Mouse (Mus musculus) spleen, postnatal 14 days (tissue): Measurements from ENCODE around the gene Snapc1.

Experiments used
- DNase-seq, 2 experiments: peaks; one replicate each; pipeline ENCODE4 v3.0.0; 2021 to 2022; ENCODE audit warnings: low spot score in 2 of 2

The Snapc1 gene

DNA sequence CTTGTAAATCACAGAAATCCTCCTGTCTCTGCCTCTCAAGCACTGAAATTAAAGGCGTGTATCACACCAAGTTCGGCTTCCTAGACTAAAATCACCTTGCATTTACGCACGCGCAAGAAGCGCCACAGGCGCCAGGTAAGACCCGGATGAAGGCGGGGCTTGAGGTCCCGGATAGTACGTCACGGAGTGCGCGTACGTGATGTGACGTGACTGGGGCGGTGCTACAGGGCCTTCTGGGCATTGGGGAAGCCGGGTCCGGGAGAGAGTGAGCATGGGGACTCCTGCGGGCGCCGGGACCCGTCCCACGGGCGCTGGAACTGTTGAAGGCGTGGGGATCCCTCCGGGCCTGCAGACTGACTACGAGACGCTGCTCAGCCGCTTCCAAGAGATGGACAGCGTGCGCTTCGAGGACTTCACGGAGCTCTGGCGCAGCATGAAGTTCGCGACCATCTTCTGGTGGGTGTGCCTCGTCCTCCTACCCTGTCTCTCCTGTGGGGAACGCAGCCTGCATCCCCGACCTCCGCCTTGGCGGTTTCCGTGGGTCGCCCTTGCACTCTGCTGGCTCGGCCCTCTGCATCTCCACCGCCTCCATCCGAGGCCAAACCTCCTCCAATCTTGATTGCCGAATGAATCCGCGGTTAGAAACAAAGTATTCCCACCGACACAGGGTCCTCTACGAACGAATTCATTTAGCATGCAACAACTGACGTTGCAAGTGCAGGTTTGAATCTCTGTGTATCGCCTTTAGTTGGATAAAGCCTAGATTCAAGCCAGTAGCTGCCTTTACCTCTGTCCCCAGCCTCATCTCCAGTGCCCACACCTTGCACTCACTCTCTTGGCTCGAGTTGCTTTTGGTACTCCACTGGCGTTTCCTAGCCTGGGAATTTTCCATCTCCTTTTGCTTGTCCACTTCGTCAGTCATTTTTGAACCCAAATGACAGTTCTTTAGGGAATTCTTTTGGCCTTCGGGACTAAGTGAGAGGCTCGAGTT lies at the start of gene Snapc1:
TSS of gene Snapc1 (plus strand) at position 191 of the 991 bp plus-strand sequence.
- peak; percentile 88 to 95 for DNase-seq

DNA sequence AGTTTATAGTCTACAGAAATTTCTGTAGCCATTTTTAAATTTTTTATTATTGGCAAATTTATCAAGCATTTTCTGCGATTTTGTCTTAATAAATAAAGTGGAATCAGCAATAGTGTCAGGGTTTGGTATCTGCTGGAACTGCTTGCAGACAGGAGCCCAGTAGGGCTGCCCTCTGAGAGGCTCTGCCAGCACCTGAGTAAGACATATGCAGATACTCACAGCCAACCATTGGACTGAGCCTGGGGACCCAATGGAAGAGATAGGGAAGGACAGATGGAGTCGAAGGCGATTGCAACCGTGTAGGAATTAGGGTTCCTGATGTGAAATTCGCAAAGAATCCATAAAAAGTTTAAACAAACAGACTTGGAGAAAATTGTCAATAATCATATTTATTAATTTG lies 45.8 kb upstream of the Snapc1 start:
- DNase-seq, result no peak

DNA sequence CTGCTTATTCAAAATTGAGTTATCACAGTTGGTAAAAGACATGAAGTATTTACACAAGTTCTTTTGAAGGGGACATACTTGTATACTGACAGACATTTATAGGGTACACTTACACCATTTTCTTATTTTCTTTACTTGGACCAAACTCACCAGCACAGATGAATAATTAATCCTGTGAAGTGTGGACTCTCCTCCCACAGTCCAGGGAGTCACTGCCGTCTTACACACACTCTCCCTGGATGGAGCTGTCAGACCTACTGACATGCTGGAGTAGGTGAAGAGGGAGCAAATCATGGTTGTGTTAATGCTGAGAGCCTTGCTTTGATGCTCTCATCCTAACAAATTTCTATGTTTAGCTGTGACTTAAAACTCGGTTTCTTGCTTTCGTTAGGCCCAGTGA lies 34.0 kb upstream of the Snapc1 start:
- no peak for DNase-seq

DNA sequence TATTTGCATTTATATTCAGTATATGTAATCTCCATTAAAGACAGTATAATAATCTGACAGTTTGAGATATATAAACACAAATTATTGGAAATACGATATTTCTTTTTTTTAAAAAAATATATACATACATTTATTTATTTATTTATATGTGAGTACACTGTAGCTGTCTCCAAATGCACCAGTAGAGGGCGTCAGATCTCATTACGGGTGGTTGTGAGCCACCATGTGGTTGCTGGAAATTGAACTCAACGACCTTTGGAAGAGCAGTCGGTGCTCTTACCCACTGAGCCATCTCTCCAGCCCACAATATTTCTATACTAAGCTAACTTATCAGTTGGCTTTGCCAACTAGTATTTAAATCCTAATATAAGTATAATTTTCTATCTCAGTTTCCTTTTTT lies 33.0 kb upstream of the Snapc1 start:
- peak in 1 of 2 experiments; percentile 30 for DNase-seq

DNA sequence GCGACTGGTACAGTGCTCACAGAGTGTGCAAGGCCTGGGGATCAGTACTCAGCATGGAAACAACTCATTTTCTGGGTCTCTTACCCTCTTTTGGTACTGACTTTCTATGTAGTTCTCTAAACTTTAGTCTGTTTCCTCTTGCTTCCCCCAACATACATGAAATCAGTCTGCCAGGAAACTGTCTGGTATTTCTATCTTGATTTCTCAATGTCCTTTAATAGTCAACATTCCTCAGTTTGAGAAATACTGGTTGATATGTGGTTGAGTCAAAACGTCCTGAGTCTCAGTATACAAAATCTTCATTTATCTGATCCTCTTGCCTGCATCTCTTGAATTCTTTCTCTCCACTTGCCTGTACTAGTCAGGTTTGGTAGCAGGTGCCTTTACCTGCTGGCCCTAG lies 29.8 kb upstream of the Snapc1 start:
- no peak for DNase-seq

DNA sequence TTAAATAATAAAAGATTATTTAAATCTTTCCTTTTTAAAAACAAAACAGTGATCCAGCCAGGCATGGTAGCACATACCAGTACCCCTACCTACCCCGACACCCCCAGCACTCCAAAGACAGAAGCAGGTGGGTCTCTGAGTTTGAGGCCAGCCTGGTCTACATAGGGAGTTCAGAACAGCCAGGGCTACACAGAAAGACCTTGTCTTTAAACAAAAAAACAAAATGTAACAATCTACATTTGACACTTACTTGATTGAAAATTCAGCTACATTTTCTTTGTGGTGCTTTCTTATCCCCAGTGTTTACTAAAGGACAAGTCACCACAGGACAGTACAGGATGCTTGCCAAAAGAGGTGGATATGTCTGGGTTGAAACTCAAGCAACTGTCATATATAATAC lies 26.9 kb upstream of the Snapc1 start, which contains the start of gene Gm49321:
TSS of gene Gm49321 (plus strand) at position 301 of the 400 bp plus-strand sequence.
- no peak for DNase-seq

DNA sequence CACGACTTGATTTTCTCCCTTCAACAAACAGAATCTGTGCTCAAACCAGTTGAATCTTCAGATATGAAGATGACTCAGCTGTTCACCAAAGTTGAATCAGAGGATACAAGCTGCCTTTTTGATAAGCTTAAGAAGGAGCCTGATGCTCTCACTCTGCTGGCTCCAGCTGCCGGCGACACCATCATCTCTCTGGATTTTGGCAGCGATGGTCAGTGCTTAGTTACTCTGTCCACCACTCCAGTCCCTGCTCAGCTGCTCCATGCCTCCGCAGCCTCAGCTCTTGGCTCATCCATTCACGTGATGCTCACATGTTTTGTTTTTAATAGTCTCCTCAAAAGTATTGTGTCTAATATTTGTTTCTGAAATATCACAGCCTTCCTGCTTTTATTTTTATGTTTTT lies 24.7 kb upstream of the Snapc1 start:
- DNase-seq, result no peak

DNA sequence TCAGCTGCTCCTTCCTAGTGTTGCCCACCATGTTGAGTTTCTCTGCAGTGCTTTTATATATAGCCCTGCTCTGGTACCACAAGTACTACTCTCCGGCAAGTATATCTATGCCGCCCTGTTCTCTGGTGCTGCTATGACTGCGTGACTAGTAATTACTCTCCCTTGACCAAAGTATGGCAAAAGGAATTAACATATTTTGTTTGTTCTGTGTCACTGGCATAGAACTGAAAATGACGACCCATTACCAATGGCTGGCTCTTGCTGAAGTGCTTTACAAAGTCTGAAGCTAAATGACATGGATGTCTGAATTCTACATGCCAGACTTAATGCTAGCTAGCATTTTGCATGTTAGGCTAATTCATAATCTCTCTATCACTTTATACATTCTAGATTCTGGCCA lies 15.9 kb upstream of the Snapc1 start:
- DNase-seq, result no peak

DNA sequence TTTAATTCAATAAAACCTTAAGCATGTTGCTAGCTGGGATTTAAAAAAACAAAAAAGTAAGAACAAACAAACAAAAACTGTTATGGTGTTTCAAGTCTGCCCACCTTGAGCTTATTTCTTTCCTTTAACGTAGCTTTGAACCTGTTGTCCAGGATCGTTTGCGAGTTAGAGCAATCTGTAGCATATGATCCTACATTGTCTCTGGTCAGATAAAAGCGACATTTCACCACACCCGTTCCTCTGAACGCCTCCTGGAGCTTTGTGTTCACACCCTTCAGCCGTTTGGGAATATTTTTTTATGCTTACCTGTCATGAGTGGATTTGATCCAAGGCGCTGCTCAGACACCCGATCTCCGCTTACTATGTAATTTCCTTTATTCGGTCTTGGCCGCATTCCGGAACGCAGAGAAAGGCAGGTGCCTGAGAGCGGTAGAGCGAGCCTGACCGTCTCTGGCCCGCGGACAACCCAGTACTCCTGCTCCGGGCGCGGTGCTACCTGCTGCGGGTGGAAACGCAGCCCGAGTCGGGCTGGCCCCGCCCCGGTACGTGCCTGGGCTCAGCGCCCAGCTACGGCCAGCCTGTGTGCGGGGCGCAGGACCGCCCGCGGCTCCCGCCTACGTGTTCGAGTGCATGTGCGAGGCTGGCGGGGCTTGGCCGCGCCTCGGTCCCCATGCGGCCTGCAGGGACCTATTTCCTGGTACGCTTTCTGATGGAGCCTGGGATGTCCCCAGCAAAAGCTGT lies 14.8 kb upstream of the Snapc1 start:
- DNase-seq, result no peak

DNA sequence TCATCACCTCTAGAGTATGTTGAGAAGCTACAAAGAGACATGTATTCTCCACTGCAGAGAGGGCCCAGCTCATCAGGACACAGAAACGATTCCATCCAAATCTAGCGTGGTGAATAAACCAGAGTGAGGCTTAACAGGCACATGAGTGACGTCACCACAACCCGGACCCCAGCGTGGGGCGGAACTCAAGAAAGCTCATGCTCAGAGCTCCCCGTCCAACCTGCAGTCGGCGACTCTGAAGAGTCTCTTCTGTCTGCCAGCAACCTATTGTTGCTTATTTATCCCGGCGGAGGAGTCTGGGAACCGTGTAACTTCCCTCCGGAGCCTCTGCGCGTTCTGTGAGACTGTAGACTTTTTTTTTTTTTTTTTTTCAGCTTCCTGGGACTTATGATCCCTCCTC lies 11.4 kb upstream of the Snapc1 start:
- peak in 1 of 2 experiments; percentile 34 for DNase-seq

DNA sequence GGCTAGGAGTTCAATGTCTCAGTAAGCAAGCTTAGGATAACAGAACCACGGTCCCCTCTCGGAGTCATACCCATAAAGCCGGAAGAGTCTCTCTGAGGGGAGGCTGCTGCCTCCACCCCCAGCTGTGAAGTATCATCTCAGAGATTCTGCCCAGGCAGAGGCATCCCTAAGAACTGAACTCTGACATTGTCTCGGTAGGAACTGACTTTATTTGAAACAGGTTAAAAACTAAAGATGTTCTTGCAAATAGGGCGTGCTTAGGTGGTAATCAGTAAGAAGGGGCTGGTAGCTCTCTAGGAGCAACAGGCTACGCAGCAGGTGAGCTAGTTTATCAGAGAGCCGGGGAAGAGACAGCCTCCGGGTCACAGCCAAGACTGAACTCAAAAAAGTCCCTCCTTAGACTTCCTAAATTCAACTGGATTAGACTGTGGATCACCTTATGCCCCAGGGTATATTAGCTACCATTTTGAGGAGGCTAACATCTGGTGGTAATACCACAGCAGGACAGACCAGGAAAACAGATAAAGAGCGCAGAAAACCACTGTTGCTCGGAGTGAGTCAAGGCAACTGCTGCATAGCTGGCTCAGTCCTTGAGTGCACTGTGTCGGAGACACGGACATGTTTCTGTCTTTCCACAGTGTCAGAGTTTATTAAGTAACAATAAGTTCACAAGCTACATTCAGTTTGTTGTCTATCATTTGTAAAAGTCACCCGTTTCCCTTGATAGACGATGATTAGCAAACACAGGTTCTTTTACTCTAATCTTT lies 10.7 kb upstream of the Snapc1 start:
- no peak for DNase-seq

DNA sequence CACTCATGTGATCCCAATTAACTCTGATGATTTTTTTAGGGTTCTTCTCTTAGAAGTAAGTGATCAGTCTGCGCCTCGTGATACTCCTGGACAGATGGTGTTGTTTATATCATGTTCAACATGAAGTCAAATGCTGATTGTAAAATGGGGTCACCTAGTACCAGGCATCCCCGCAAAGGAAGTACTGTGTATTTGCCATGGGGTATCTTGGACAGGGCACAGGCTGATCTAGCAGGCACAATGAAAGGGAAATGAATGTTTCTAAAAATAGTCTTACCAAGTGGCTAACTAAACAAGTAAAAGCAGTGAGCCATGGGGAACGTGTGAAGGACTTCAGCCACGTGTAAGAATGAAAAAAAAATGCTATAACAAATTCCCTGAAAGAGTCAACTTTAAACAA lies 9.5 kb upstream of the Snapc1 start:
- no peak for DNase-seq

DNA sequence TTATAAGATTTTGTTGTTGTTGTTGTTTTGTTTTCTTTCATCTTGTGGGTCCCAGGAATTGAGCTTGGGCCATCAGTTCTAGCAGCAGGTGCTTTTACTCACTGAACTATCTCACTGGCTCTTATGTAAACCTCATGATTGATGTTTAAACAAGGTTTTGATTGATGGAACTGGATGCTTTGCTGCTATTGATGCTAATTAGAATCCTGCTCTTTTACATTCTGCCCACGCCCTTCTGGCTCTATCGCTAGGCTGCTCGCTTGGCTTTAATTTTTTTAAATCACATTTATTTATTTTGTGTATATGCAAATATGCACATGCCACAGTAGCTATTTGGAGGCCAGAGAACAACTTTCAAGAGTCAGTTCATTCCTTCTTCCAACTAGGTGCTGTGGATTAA lies 6.6 kb upstream of the Snapc1 start:
- DNase-seq, result no peak

DNA sequence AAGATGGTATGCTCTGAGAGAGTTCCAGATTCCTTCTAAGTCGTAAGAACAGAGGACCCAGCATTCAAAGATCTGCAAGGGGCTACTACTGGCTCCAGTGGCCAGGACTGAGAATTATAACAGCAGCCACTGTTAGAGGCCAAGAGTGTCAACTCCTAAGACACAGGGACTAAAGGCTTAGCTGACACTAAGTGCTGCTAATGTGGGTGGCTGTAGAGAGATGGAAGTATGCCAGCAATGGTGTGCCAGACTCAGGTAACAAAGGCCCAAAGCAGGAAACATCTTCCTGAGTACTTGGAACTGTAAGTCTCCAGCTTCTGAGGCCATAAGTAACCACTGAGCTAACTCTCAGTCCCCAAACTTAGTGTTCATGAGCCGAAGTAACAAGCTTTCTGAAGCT lies 5.5 kb upstream of the Snapc1 start:
- DNase-seq, result no peak

DNA sequence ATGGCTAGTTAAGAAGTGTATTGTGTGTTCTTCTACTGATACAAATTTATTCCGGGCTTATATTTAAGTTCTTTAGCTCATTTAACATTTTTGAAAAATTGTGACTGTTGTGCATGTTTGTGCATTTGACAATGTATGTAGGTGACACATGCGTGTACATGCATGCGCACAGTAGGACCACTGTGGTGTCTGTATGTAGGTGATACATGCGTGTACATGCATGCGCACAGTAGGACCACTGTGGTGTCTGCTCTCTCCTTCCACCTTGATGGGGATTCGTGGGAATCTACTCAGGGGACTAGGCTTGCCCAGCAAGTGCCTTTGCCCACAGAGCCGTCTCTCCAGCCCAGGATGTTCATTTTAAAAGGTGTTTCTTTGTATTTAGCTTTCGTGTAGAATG lies 4.9 kb downstream of the Snapc1 start:
- no peak for DNase-seq

DNA sequence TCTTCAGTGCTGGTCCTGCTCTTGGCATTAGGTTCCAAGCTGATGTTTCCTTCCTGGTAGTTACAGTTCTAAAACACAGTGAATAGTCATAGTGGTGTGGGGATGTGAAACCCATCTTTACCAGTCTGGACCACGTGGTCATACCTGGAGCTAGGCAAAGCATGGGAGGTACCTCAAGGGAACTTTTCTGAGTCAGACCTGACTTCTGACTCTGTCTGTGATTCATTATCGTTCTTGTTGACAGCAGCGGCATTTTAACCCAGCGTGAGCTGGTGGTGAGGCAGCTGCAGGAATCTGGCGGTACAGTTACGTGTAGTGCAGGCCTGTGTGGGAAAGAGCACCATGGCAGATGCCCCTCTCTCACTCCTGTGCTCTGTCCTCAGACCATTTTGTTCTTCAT lies 10.3 kb downstream of the Snapc1 start:
- no peak for DNase-seq

DNA sequence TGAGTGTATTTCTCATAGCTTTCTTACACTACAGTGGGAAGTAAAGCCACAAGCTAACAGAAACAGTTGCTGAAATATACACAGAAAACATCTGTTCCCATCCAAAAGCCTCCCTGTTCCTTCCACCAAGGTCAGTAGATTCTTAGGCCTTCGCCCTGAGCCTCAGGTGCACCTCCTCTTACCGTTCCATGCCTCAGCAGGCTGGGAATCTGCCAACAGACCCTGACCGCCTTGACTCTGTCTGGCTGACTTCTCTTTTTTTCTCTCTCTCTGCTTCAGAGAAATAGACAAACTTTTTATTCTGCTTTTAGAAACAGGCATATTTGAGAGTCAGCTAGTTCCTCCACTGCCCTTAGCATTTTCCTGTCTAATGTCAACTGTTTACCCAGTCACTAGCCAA lies 13.9 kb downstream of the Snapc1 start:
- no peak for DNase-seq

DNA sequence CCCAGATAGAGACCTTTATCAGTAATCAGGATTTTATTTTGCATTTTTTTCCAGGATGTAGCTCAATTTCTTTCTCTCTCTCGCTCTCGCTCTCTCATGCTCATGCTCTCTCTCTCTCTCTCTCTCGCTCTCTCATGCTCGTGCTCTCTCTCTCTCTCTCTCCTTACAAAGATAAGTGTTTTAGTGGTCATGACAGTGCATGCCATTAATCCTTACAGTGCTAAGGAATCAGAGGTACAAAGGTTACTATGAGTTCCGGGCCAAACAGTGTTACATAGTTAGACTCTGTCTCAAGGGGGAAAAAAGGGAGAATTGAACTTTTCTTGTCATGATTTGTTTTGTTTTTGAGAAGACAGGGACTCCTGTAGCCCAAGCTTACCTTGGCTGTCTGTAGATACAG lies 15.4 kb downstream of the Snapc1 start:
- no peak for DNase-seq

DNA sequence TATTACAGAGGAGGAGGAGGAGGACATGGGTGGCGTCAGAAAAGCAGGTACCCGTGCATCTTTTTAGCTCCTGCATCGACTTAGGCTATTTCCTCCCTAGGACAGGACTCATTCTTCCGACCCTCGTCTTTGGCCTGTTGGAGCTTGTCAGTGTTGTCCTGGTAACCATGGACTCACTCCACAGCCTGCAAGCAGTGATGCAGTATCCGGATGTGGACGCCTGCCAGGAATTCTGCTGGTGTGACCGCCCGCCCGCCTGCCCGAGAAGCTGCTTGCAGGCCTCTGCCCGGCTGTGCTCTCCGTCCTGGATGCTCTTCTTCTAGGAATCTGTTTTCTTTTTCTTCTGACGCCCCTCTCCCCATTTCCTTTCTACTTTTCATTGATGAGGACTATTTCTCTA lies 18.3 kb downstream of the Snapc1 start:
- no peak for DNase-seq

DNA sequence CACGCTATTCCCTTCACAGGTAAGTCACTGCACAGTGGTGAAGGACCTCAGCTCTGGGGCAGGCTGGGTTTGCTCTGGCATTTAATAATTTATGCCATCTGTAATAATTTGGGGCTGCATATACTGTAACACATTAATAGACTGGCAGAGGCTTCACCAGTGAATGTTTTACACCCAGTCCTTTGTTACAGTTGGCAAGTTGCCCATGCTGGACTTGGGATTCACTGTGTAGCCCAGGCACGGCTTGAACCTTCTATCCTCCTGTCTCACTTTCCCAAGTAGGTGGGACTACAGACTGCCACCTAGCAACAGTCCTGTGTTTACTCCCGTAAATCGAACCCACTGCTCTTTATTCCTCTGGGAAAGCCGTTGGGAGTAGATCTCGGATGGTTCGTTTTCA lies 22.0 kb downstream of the Snapc1 start:
- DNase-seq, result no peak

DNA sequence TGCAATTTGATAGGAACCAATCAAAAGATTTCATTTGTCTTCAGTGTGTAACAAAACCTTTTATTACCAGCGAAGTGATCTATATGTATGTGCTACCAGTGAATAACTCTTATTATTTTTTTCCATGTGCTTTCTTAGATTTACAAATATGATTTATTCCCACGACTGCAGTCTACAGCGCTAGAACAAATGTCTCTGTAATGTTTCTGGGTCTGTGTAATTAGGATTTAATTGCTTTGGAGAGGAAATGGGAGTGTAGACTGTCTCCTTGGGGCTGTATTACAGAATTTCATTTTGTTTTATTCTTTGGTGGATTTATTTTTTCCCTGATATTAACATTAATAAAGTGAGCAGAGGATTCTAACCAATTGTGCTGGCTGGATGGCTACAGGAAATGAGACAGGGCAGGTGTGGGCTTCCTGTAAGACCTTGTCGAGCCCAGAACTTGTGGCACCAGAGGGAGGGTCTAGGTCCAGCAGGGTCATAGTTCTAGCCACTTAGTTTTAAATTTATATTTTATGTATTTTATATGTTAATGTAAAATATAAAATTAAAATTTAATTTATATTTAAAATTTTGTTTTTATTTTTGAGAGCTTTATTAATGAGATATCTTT lies 24.2 kb downstream of the Snapc1 start:
- no peak for DNase-seq

DNA sequence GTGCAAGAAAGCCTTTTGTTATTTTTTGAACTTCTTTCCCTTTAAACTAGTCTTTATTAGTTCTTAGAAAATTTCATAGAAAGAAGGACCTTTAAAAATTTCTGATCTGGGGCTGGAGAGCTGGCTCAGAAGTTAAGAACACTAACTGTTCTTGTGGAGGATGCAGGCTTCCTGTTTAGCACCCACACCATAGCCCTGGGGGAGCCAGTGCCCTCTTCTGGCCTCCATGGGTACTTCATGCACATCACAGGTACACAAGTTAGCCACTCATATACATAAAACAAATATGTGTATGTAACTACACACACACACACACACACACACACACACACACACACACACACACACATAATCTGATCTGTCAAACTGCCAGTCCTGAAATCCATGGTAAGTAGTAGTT lies 25.3 kb downstream of the Snapc1 start:
- DNase-seq, result peak in 1 of 2 experiments; percentile 53
